Mouse (Mus musculus) ES-E14 (cell line): ENCODE measurements at regions not wholly inside any gene's neighbourhood (a gene's known extent, or its start where the extent isn't known, plus 50 kb on each side); places are given as distances from the start of the nearest gene placed in this dataset.

Source experiments
- DNase-seq: peaks from one replicate; pipeline ENCODE4 v3.0.0-alpha.2; 2013; ENCODE audit warnings: low read depth, low spot score
- H3K27ac ChIP-seq: 2 replicates; pipeline ENCODE4 v1.5.1; 2012; ENCODE audit warnings: low read depth, mild to moderate bottlenecking, low read length, moderate library complexity, mixed read lengths; ENCODE audit not compliant: poor library complexity, insufficient read depth, severe bottlenecking
- H3K36me3 ChIP-seq: 2 replicates; pipeline ENCODE4 v1.6.1; 2012; ENCODE audit warnings: mild to moderate bottlenecking, low read length, moderate library complexity, mixed read lengths; ENCODE audit not compliant: control insufficient read depth, poor library complexity, insufficient read depth, severe bottlenecking
- H3K4me1 ChIP-seq, 2 experiments: fragments of 150-350 bp in 1 of 2; sonication (generic) in 1 of 2; 2 replicates each; pipeline ENCODE4 v1.6.1; 2012; ENCODE audit warnings: low read length in 2 of 2, mild to moderate bottlenecking in 1 of 2, mixed read lengths in 1 of 2; ENCODE audit not compliant: control insufficient read depth in 2 of 2, insufficient read depth in 2 of 2, poor library complexity in 1 of 2
- H3K4me3 ChIP-seq, 2 experiments: fragments of 150-350 bp in 1 of 2; sonication (generic) in 1 of 2; 2 replicates each; pipeline ENCODE4 v1.5.1; 2012; ENCODE audit warnings: low read length in 2 of 2, low read depth in 1 of 2, mild to moderate bottlenecking in 1 of 2, mixed read lengths in 1 of 2; ENCODE audit not compliant: insufficient read depth in 1 of 2, poor library complexity in 1 of 2, severe bottlenecking in 1 of 2
- H3K9ac ChIP-seq: 2 replicates; pipeline ENCODE4 v1.6.1; 2012; ENCODE audit warnings: low read depth, mild to moderate bottlenecking, low read length, mixed read lengths; ENCODE audit not compliant: poor library complexity, insufficient read depth, severe bottlenecking
- H3K9me3 ChIP-seq: fragments of 150-350 bp; sonication (generic); 2 replicates; pipeline ENCODE4 v1.6.1; 2012; ENCODE audit warnings: low read depth, mild to moderate bottlenecking, low read length; ENCODE audit not compliant: control insufficient read depth, insufficient read depth
- CHD2 ChIP-seq: IDR thresholded peaks from 2 replicates; pipeline ENCODE4 v1.6.1; 2014; ENCODE audit warnings: mild to moderate bottlenecking, low read depth, low read length, inconsistent platforms
- HCFC1 ChIP-seq: IDR thresholded peaks from 2 replicates; pipeline ENCODE4 v1.6.1; 2012; ENCODE audit warnings: low read length, inconsistent platforms, borderline replicate concordance; ENCODE audit not compliant: insufficient read depth
- MAFK ChIP-seq: IDR thresholded peaks from 2 replicates; pipeline ENCODE4 v1.6.1; 2014; ENCODE audit warnings: mild to moderate bottlenecking, low read depth, low read length, inconsistent platforms; ENCODE audit not compliant: insufficient read depth
- ZC3H11A ChIP-seq: IDR thresholded peaks from 2 replicates; pipeline ENCODE4 v1.6.1; 2012; ENCODE audit warnings: low read depth, mild to moderate bottlenecking, inconsistent platforms, low read length, borderline replicate concordance
- ZNF384 ChIP-seq: IDR thresholded peaks from 2 replicates; pipeline ENCODE4 v1.6.1; 2012; ENCODE audit warnings: low read depth, low read length, inconsistent platforms
- in situ Hi-C, 2 experiments: fragments of 600-800 bp; cut with MboI; formaldehyde crosslinking; loops; one replicate each; pipeline ENCODE4 v1.15.1; 2025; ENCODE audit warnings: low sequenced_read_pairs in 2 of 2, inconsistent platforms in 1 of 2; ENCODE audit not compliant: unreplicated experiment in 2 of 2

GRCm38 (mm10) chr17:72993134-72993533 lies 75.0 kb downstream of the Lbh start:
- Histone ChIP-seq H3K9me3 (no peaks in the 10 kb centered on the region), H3K4me3 (no peak overlapping the region), H3K9ac (no peak overlapping the region), H3K27ac (no peak overlapping the region), H3K4me1 (no peaks in the 10 kb centered on the region), H3K36me3 (no peaks in the 10 kb centered on the region)
- no peak for DNase-seq
- TF ChIP-seq ZNF384: no peak
- no peak for TF ChIP-seq HCFC1
- no peak for TF ChIP-seq CHD2
- TF ChIP-seq ZC3H11A: no peak
- TF ChIP-seq MAFK: no peak
- in situ Hi-C loops: no loop called here

DNA sequence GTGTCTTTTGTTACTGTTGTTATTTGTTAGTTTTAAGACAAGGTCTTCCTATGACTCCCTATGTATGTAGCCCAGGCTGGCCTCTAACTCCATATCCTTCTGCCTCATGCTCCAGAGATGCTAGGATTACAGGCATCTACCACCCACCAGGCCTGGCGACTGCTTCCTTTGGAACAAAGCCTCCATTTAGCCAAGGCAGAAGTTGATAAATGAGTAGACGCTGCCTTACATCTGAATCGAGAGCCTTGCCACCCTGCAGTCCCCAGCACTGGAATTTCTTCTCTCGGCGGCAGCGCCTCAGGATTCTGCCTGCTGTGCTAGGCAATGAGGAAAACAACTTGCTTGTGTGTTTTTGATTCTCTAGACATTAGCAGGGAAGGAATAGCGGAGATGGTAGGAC lies 75.5 kb downstream of the Lbh start:
- Histone ChIP-seq H3K9ac (no peak overlapping the region), H3K4me3 (no peak overlapping the region), H3K27ac (no peak overlapping the region), H3K36me3 (no peaks in the 10 kb centered on the region), H3K9me3 (no peaks in the 10 kb centered on the region), H3K4me1 (no peaks in the 10 kb centered on the region)
- in situ Hi-C loops: no loop called here
- no peak for DNase-seq
- TF ChIP-seq ZNF384 (no peak), HCFC1 (no peak), CHD2 (no peak), MAFK (no peak), ZC3H11A (no peak)

DNA sequence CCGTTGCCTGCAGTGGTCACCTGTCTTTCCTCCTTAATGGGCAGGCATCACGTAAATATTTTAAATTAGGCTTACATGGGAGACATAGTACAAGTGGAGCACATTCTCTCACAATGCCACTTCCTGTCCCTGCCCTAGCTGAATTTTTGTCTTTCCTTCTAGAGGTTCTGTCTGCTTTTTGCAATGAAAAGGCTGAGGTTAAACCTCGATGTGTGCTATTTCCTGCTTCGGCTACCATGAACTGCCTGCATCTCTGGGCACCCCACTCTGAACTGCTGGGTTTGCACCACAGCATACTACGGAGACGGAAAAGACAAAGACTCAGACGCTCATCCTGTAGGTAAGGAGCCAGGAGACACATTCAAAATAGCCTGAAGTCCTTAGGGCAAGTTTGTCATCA lies 78.4 kb downstream of the Lbh start:
- in situ Hi-C loops: no loop called here
- Histone ChIP-seq H3K4me1 (no peaks in the 10 kb centered on the region), H3K9me3 (no peaks in the 10 kb centered on the region), H3K36me3 (no peaks in the 10 kb centered on the region), H3K27ac (no peak overlapping the region), H3K4me3 (no peak overlapping the region), H3K9ac (no peak overlapping the region)
- DNase-seq: no peak
- TF ChIP-seq MAFK: no peak
- no peak for TF ChIP-seq ZNF384
- TF ChIP-seq CHD2: no peak
- no peak for TF ChIP-seq ZC3H11A
- TF ChIP-seq HCFC1: no peak

GRCm38 (mm10) chr17:72997301-72997921 lies 79.3 kb downstream of the Lbh start:
- TF ChIP-seq ZC3H11A: no peak
- TF ChIP-seq ZNF384: no peak
- TF ChIP-seq HCFC1: no peak
- no peak for TF ChIP-seq MAFK
- no peak for TF ChIP-seq CHD2
- Histone ChIP-seq H3K27ac (no peak overlapping the region), H3K4me1 (no peaks in the 10 kb centered on the region), H3K4me3 (no peak overlapping the region), H3K9ac (no peak overlapping the region), H3K9me3 (no peaks in the 10 kb centered on the region), H3K36me3 (no peaks in the 10 kb centered on the region)
- in situ Hi-C loops: no loop called here
- DNase-seq: no peak
